Mouse (Mus musculus) embryonic facial prominence, embryonic 14.5 days (tissue): ENCODE data around the gene Serpina7. TPM values are rescaled to one million over a fixed set of nuclear protein-coding genes. Genes with fewer than 3 reads are reported as not detected.

ENCODE experiments used
- ATAC-seq: fragments of 200-750 bp; cut with Nextera tagmentation; 2 replicates; pipeline ENCODE4 v1.8.0; 2017; ENCODE audit warnings: low read depth, moderate number of reproducible peaks, moderate TSS enrichment
- DNase-seq: peaks from one replicate; pipeline ENCODE4 v3.0.0-alpha.2; 2015; ENCODE audit warnings: low spot score
- H3K27ac ChIP-seq: fragments of 300-500 bp; sonication (generic); replicated peaks from 2 replicates; pipeline ENCODE4 v1.5.1; 2014; ENCODE audit warnings: low read depth, mild to moderate bottlenecking, low read length, moderate library complexity
- H3K27me3 ChIP-seq: fragments of 300-500 bp; sonication (generic); replicated peaks from 2 replicates; pipeline ENCODE4 v1.6.1; 2014; ENCODE audit warnings: low read length; ENCODE audit not compliant: control insufficient read depth, insufficient read depth
- H3K36me3 ChIP-seq: fragments of 300-500 bp; sonication (generic); 2 replicates; pipeline ENCODE4 v1.6.1; 2014; ENCODE audit warnings: low read length, mixed read lengths; ENCODE audit not compliant: control insufficient read depth, insufficient read depth
- H3K4me1 ChIP-seq: fragments of 300-500 bp; sonication (generic); 2 replicates; pipeline ENCODE4 v1.6.1; 2014; ENCODE audit warnings: antibody characterized with exemption, low read length; ENCODE audit not compliant: control insufficient read depth, insufficient read depth
- H3K4me2 ChIP-seq: fragments of 300-500 bp; sonication (generic); 2 replicates; pipeline ENCODE4 v1.6.1; 2014; ENCODE audit warnings: low read depth, mild to moderate bottlenecking, low read length, moderate library complexity, mixed read lengths
- H3K4me3 ChIP-seq: fragments of 300-500 bp; sonication (generic); 2 replicates; pipeline ENCODE4 v1.5.1; 2014; ENCODE audit warnings: low read depth, mild to moderate bottlenecking, low read length
- H3K9ac ChIP-seq: fragments of 300-500 bp; sonication (generic); 2 replicates; pipeline ENCODE4 v1.6.1; 2014; ENCODE audit warnings: low read depth, mild to moderate bottlenecking, low read length, moderate library complexity, mixed read lengths
- H3K9me3 ChIP-seq: fragments of 300-500 bp; sonication (generic); 2 replicates; pipeline ENCODE4 v1.6.1; 2016; ENCODE audit warnings: low read length; ENCODE audit not compliant: control insufficient read depth
- WGBS: fragments of 180-500 bp; shearing (Covaris S2); extraction: QIAGEN DNeasy Blood & Tissue Kit; methylation state at CpG from one replicate; pipeline ENCODE4 v1.1.7; 2014; 5-methylcytosine and 5-hydroxymethylcytosine counted together
- polyA plus RNA-seq: library from polyadenylated mRNA; unstranded; fragments of >200 nt; fragmentation: Nextera tagmentation; extraction: Ambion mirVana; gene quantifications from 2 replicates; pipeline ENCODE4 v1.2.1, GENCODE M21; 2014

Serpina7 gene
- polyA plus RNA-seq, 1 experiment from 2014 or later, result not detected

GRCm38 (mm10) chrX:139039314-139039713, 45.7 kb downstream of the Serpina7 start:
- no peak overlapping the region for H3K9ac ChIP-seq
- H3K4me2 ChIP-seq, result no peak overlapping the region
- H3K4me1 ChIP-seq, result no peaks in the 10 kb centered on the region
- no peaks in the 10 kb centered on the region for H3K27me3 ChIP-seq
- no peak for ATAC-seq
- H3K36me3 ChIP-seq, result no peaks in the 10 kb centered on the region
- WGBS, result 60% methylated on average over 2 of the region's 2 CpGs
- no peak for DNase-seq
- no peak overlapping the region for H3K27ac ChIP-seq
- H3K4me3 ChIP-seq, result no peak overlapping the region
- H3K9me3 ChIP-seq, result no peaks in the 10 kb centered on the region

GRCm38 (mm10) chrX:139037666-139038065, 47.4 kb downstream of the Serpina7 start:
- Histone ChIP-seq H3K27me3 (peaks cover 5% of the 10 kb centered on the region; the same call in 1 of the 2 replicates), H3K4me1 (no peaks in the 10 kb centered on the region), H3K36me3 (no peaks in the 10 kb centered on the region), H3K4me2 (no peak overlapping the region), H3K9ac (no peak overlapping the region), H3K4me3 (no peak overlapping the region), H3K27ac (no peak overlapping the region), H3K9me3 (no peaks in the 10 kb centered on the region)
- WGBS, result 92% methylated on average over 1 of the region's 1 CpGs
- DNase-seq, result no peak
- no peak for ATAC-seq

Other genes starting within 250 kb of the Serpina7 start
- gene Nrk, start 170.8 kb downstream of the Serpina7 start, polyA plus RNA-seq, result 101 and 104 TPM in 2 replicates
- gene 4930513O06Rik, start 1.0 kb upstream of the Serpina7 start, polyA plus RNA-seq, result not detected in 2 replicates
- gene 4933428M09Rik, start 94.0 kb upstream of the Serpina7 start, polyA plus RNA-seq, result not detected in 2 replicates
- gene Mum1l1, start 124.8 kb upstream of the Serpina7 start, polyA plus RNA-seq, result 35.3 and 42.6 TPM in 2 replicates
- gene Trap1a, start 248.4 kb upstream of the Serpina7 start, polyA plus RNA-seq, result not detected in 2 replicates